ENCODE assay signal across 9 mouse cellular contexts in genomic region chr14:8044330-8044729, GRCm38 (mm10). TPM values are rescaled to one million over a fixed set of nuclear protein-coding genes. Genes with fewer than 3 reads are reported as not detected.
DNase-seq lines count a peak whose midpoint lies in the region; ATAC-seq and TF ChIP-seq lines count a peak whose summit lies in the region.
"Had no signal": no experiment of that assay in that cellular context is flagged by ENCODE, and none has a peak within 500 bp of the region (broad histone marks: within the 10 kb centered on the region; RNA-seq: fewer than 3 reads in every experiment).

No protein-coding gene starts in this region.

- no peak overlapping the region for H3K4me3 ChIP-seq in hindbrain, postnatal 0 days (ENCODE audit: low read length)
- H3K4me3 ChIP-seq in hindbrain, embryonic 16.5 days (ENCODE audit: low read length), result no peak overlapping the region
- no peak overlapping the region for H3K4me3 ChIP-seq in thymus, adult 2 months (ENCODE audit: control insufficient read depth, insufficient read depth, low read length)

- H3K27me3 ChIP-seq in hindbrain, postnatal 0 days (ENCODE audit: insufficient read depth, low read length), result no peaks in the 10 kb centered on the region
- H3K27me3 ChIP-seq in hindbrain, embryonic 16.5 days (replicated peaks; ENCODE audit: control insufficient read depth, insufficient read depth, low read length), result no peaks in the 10 kb centered on the region
- no peaks in the 10 kb centered on the region for H3K27me3 ChIP-seq in thymus, adult 2 months (ENCODE audit: control insufficient read depth, insufficient read depth, low read length)

- no peak overlapping the region for H3K9ac ChIP-seq in hindbrain, postnatal 0 days (replicated peaks; ENCODE audit: low read length)
- no peak overlapping the region for H3K9ac ChIP-seq in hindbrain, embryonic 16.5 days (ENCODE audit: low read depth, low read length)

- 67% methylated on average over 8 of the region's 8 CpGs for WGBS in hindbrain, postnatal 0 days
- WGBS in hindbrain, embryonic 16.5 days, result 70% methylated on average over 8 of the region's 8 CpGs
- WGBS in thymus, adult 2 months, result 73% methylated on average over 8 of the region's 8 CpGs

- no peak for ATAC-seq in hindbrain, postnatal 0 days
- ATAC-seq in hindbrain, embryonic 16.5 days, result no peak

- no peak overlapping the region for H3K4me2 ChIP-seq in hindbrain, postnatal 0 days (ENCODE audit: low read depth, low read length)
- H3K4me2 ChIP-seq in hindbrain, embryonic 16.5 days (ENCODE audit: low read length), result no peak overlapping the region

- no peaks in the 10 kb centered on the region for H3K4me1 ChIP-seq in hindbrain, postnatal 0 days (ENCODE audit: insufficient read depth, low read length)
- H3K4me1 ChIP-seq in hindbrain, embryonic 16.5 days (ENCODE audit: control insufficient read depth, insufficient read depth, low read depth, low read length), result no peaks in the 10 kb centered on the region
- no peaks in the 10 kb centered on the region for H3K4me1 ChIP-seq in thymus, adult 2 months (replicated peaks; ENCODE audit: control insufficient read depth, insufficient read depth, low read length)

- DNase-seq in hindbrain, postnatal 0 days (ENCODE audit: low spot score), result peak; percentile 73
- peak; percentile 9 for DNase-seq in thymus, adult 2 months
- no peak for DNase-seq in thymus, postnatal 36 days
- DNase-seq in c-Kit-negative CD71-positive TER-119-positive erythroid progenitor cells, embryonic 14.5 days (ENCODE audit: low read depth, low spot score), result peak; percentile 13
- peak; percentile 58 for DNase-seq in lung, postnatal 36 days
- no peak for DNase-seq in ovary, postnatal 36 days (ENCODE audit: low spot score)
- DNase-seq in layer of hippocampus, adult 9-11 months, result no peak

- TF ChIP-seq CTCF in hindbrain, postnatal 0 days (IDR thresholded peaks at IDR 0.05; ENCODE audit: low read depth), result peak; percentile 68
- TF ChIP-seq CTCF in thymus, adult 2 months (IDR thresholded peaks at IDR 0.05; ENCODE audit: borderline replicate concordance, control insufficient read depth, extremely low read depth, insufficient read depth, low read length, poor library complexity), result no peak

- TF ChIP-seq POLR2A in thymus, adult 2 months (IDR thresholded peaks at IDR 0.05; ENCODE audit: control insufficient read depth, extremely low read depth, insufficient read depth, low read length, poor library complexity), result no peak

- no peak overlapping the region for H3K27ac ChIP-seq in hindbrain, postnatal 0 days
- H3K27ac ChIP-seq in hindbrain, embryonic 16.5 days (ENCODE audit: low read depth, low read length), result no peak overlapping the region
- H3K27ac ChIP-seq in thymus, adult 2 months (ENCODE audit: control insufficient read depth, insufficient read depth, low read length), result no peak overlapping the region

- peaks cover 20% of the 10 kb centered on the region for H3K36me3 ChIP-seq in hindbrain, postnatal 0 days (ENCODE audit: insufficient read depth, low read length)
- H3K36me3 ChIP-seq in hindbrain, embryonic 16.5 days (ENCODE audit: control insufficient read depth, insufficient read depth, low read length), result peaks cover 7% of the 10 kb centered on the region; the same call in 1 of the 2 replicates
- H3K36me3 ChIP-seq in thymus, adult 2 months (ENCODE audit: control insufficient read depth, insufficient read depth, low read length), result no peaks in the 10 kb centered on the region

- H3K9me3 ChIP-seq in hindbrain, postnatal 0 days (ENCODE audit: low read length), result no peaks in the 10 kb centered on the region
- H3K9me3 ChIP-seq in hindbrain, embryonic 16.5 days (ENCODE audit: control insufficient read depth, low read length), result no peaks in the 10 kb centered on the region

RNA-seq across cellular contexts. Expression of gene Rpp14, which starts 35.8 kb away (rescaled TPM):
- 16.1 and 18.9 TPM in 2 replicates for total RNA-seq in hindbrain, postnatal 0 days (2014; rRNA removed)
- polyA plus RNA-seq in hindbrain, postnatal 0 days (2015; fragmentation: Nextera tagmentation; extraction: Ambion mirVana), result 36.2 and 45.3 TPM in 2 replicates
- 50.1 and 50.8 TPM in 2 replicates for polyA plus RNA-seq in hindbrain, embryonic 16.5 days (2015; fragmentation: Nextera tagmentation; extraction: Ambion mirVana)
- polyA plus RNA-seq in thymus, adult 2 months (2012; rRNA removed), result 7.2 and 7.5 TPM in 2 replicates

RNA-seq across cellular contexts. Expression of gene Abhd6, which starts 41.6 kb away (rescaled TPM):
- total RNA-seq in hindbrain, postnatal 0 days (2014; rRNA removed), result 14.8 and 15.8 TPM in 2 replicates
- polyA plus RNA-seq in hindbrain, postnatal 0 days (2015; fragmentation: Nextera tagmentation; extraction: Ambion mirVana), result 33.5 and 36.5 TPM in 2 replicates
- polyA plus RNA-seq in hindbrain, embryonic 16.5 days (2015; fragmentation: Nextera tagmentation; extraction: Ambion mirVana), result 39.3 and 42.5 TPM in 2 replicates
- 15.6 and 18.1 TPM in 2 replicates for polyA plus RNA-seq in thymus, adult 2 months (2012; rRNA removed)

RNA-seq across cellular contexts. Expression of gene Dnase1l3, which starts 50.0 kb away (rescaled TPM):
- total RNA-seq in hindbrain, postnatal 0 days (2014; rRNA removed), result not detected in 2 replicates
- 0.05 and 0.09 TPM in 2 replicates for polyA plus RNA-seq in hindbrain, postnatal 0 days (2015; fragmentation: Nextera tagmentation; extraction: Ambion mirVana)
- polyA plus RNA-seq in hindbrain, embryonic 16.5 days (2015; fragmentation: Nextera tagmentation; extraction: Ambion mirVana), result 0.05 and 0.08 TPM in 2 replicates
- 22.0 and 27.8 TPM in 2 replicates for polyA plus RNA-seq in thymus, adult 2 months (2012; rRNA removed)
- total RNA-seq: layer of hippocampus, postnatal 14 days had no signal

RNA-seq across cellular contexts. Expression of gene Pxk, which starts 53.7 kb away (rescaled TPM):
- 24.5 and 36.3 TPM in 2 replicates for total RNA-seq in hindbrain, postnatal 0 days (2014; rRNA removed)
- 55.5 and 57.4 TPM in 2 replicates for polyA plus RNA-seq in hindbrain, postnatal 0 days (2015; fragmentation: Nextera tagmentation; extraction: Ambion mirVana)
- polyA plus RNA-seq in hindbrain, embryonic 16.5 days (2015; fragmentation: Nextera tagmentation; extraction: Ambion mirVana), result 67.9 and 70.4 TPM in 2 replicates
- polyA plus RNA-seq in thymus, adult 2 months (2012; rRNA removed), result 25.1 and 28.7 TPM in 2 replicates

Comparison
In these comparisons a context has a peak if more than half of its experiments do, and no peak if none do; other contexts are left out.
1. DNase-seq: peak in hindbrain, postnatal 0 days (single experiment), thymus, adult 2 months (single experiment), c-Kit-negative CD71-positive TER-119-positive erythroid progenitor cells, embryonic 14.5 days (single experiment) and lung, postnatal 36 days (single experiment); none in thymus, postnatal 36 days (0 of 2), ovary, postnatal 36 days (single experiment) and layer of hippocampus, adult 9-11 months (single experiment).
2. RNA of gene Dnase1l3, which starts 50.0 kb away (polyA plus RNA-seq): 22.0 to 27.8 TPM in thymus, adult 2 months; 0.05 to 0.09 TPM in hindbrain, postnatal 0 days and 0.05 to 0.08 TPM in hindbrain, embryonic 16.5 days; every median in the first group is over 10 times any median in the second.